Mouse (Mus musculus) heart, postnatal 0 days (tissue): Measurements from ENCODE around the gene Rrp36. TPM values are rescaled to one million over a fixed set of nuclear protein-coding genes. Genes with fewer than 3 reads are reported as not detected.

ENCODE experiments used
- ATAC-seq: fragments of 200-750 bp; cut with Nextera tagmentation; 2 replicates; pipeline ENCODE4 v1.8.0; 2017; ENCODE audit warnings: low read depth, moderate number of reproducible peaks, moderate library complexity; ENCODE audit not compliant: insufficient read depth
- DNase-seq: peaks from one replicate; pipeline ENCODE4 v3.0.0-alpha.2; 2016; ENCODE audit warnings: low spot score
- H3K27ac ChIP-seq: fragments of 300-500 bp; sonication (generic); 2 replicates; pipeline ENCODE4 v1.5.1; 2014; ENCODE audit warnings: low read depth, mild to moderate bottlenecking
- H3K27me3 ChIP-seq: fragments of 300-500 bp; sonication (generic); 2 replicates; pipeline ENCODE4 v1.6.1; 2014; ENCODE audit warnings: low read length, mixed read lengths; ENCODE audit not compliant: control insufficient read depth, insufficient read depth
- H3K36me3 ChIP-seq: fragments of 300-500 bp; sonication (generic); replicated peaks from 2 replicates; pipeline ENCODE4 v1.6.1; 2014; ENCODE audit warnings: low read length, mixed read lengths; ENCODE audit not compliant: control insufficient read depth, insufficient read depth
- H3K4me1 ChIP-seq: fragments of 300-500 bp; sonication (generic); 2 replicates; pipeline ENCODE4 v1.6.1; 2014; ENCODE audit warnings: antibody characterized with exemption; ENCODE audit not compliant: control insufficient read depth, insufficient read depth
- H3K4me2 ChIP-seq: fragments of 300-500 bp; sonication (generic); 2 replicates; pipeline ENCODE4 v1.6.1; 2014; ENCODE audit warnings: low read depth, mild to moderate bottlenecking, low read length, moderate library complexity
- H3K4me3 ChIP-seq: fragments of 300-500 bp; sonication (generic); 2 replicates; pipeline ENCODE4 v1.5.1; 2014; ENCODE audit warnings: low read depth, low read length
- H3K9ac ChIP-seq: fragments of 300-500 bp; sonication (generic); replicated peaks from 2 replicates; pipeline ENCODE4 v1.6.1; 2014; ENCODE audit warnings: low read depth, low read length, mixed read lengths
- H3K9me3 ChIP-seq: fragments of 300-500 bp; sonication (generic); replicated peaks from 2 replicates; pipeline ENCODE4 v1.6.1; 2016; ENCODE audit warnings: low read length; ENCODE audit not compliant: control insufficient read depth
- CTCF ChIP-seq: IDR thresholded peaks from 2 replicates; pipeline ENCODE4 v1.5.1; 2016; ENCODE audit warnings: antibody characterized with exemption, control low read depth, low read depth
- EP300 ChIP-seq: IDR thresholded peaks from 2 replicates; pipeline ENCODE4 v1.6.1; 2016; ENCODE audit warnings: antibody characterized with exemption, low read depth
- WGBS: fragments of 180-500 bp; shearing (Covaris S2); extraction: QIAGEN DNeasy Blood & Tissue Kit; methylation state at CpG from one replicate; pipeline ENCODE4 v1.1.7; 2014; 5-methylcytosine and 5-hydroxymethylcytosine counted together
- polyA plus RNA-seq: library from polyadenylated mRNA; unstranded; fragments of >200 nt; fragmentation: Nextera tagmentation; extraction: Ambion mirVana; gene quantifications from 2 replicates; pipeline ENCODE4 v1.2.1, GENCODE M21; 2015
- total RNA-seq: library from RNA; depleted of rRNA; stranded (reverse); fragments of >200 nt; gene quantifications from 2 replicates; pipeline ENCODE4 v1.2.3, GENCODE M21; 2014; ENCODE audit warnings: low replicate concordance; rRNA removed

Rrp36 gene
- 15.5 and 18.8 TPM in 2 replicates for total RNA-seq
- polyA plus RNA-seq, result 26.6 and 29.7 TPM in 2 replicates

- H3K4me3 ChIP-seq, result peak within 1 kb of the TSS; percentile 79
- ATAC-seq (peak; percentile 79), DNase-seq (peak; percentile 95)
- TF ChIP-seq CTCF, result no peak
- no peak for TF ChIP-seq EP300
- H3K9ac ChIP-seq, result peak within 1 kb of the TSS; percentile 69
- peaks cover 19% of the 10 kb centered on the region for H3K4me1 ChIP-seq
- H3K27ac ChIP-seq, result peak within 1 kb of the TSS; percentile 80
- WGBS, result under 1% methylated on average over 43 of the region's 43 CpGs
- peak within 1 kb of the TSS; percentile 84 for H3K4me2 ChIP-seq
- H3K27me3 ChIP-seq, result no peaks in the 10 kb centered on the region
- H3K36me3 ChIP-seq, result peaks cover 53% of the 10 kb centered on the region
- no peaks in the 10 kb centered on the region for H3K9me3 ChIP-seq
These were observed at the start of gene Rrp36 for GRCm38 (mm10) chr17:46673850-46674529. TSS of gene Rrp36 (minus strand) at chr17:46674352.

- H3K27ac ChIP-seq, result no peak overlapping the region
- peaks cover 12% of the 10 kb centered on the region; the same call in 1 of the 2 replicates for H3K36me3 ChIP-seq
- H3K4me3 ChIP-seq, result no peak overlapping the region
- 85% methylated on average over 7 of the region's 7 CpGs for WGBS
- H3K9ac ChIP-seq, result no peak overlapping the region
- H3K4me2 ChIP-seq, result no peak overlapping the region
- H3K4me1 ChIP-seq, result no peaks in the 10 kb centered on the region
- no peak for TF ChIP-seq EP300
- no peaks in the 10 kb centered on the region for H3K9me3 ChIP-seq
- no peak for ATAC-seq
- no peak for DNase-seq
- H3K27me3 ChIP-seq, result no peaks in the 10 kb centered on the region
These were observed 46.9 kb upstream of the Rrp36 start for GRCm38 (mm10) chr17:46721077-46721476.

GRCm38 (mm10) chr17:46714756-46715481 is 40.8 kb upstream of the Rrp36 start:
- Histone ChIP-seq H3K9ac (no peak overlapping the region), H3K27me3 (no peaks in the 10 kb centered on the region), H3K27ac (no peak overlapping the region), H3K9me3 (no peaks in the 10 kb centered on the region), H3K4me1 (peaks cover 12% of the 10 kb centered on the region; the same call in 1 of the 2 replicates), H3K4me3 (no peak overlapping the region), H3K4me2 (no peak overlapping the region), H3K36me3 (peaks cover 12% of the 10 kb centered on the region; the same call in 1 of the 2 replicates)
- WGBS, result 90% methylated on average over 11 of the region's 11 CpGs
- no peak for DNase-seq
- TF ChIP-seq CTCF, result no peak
- no peak for TF ChIP-seq EP300
- ATAC-seq, result no peak

GRCm38 (mm10) chr17:46713849-46714248 is 39.7 kb upstream of the Rrp36 start:
- H3K4me3 ChIP-seq, result no peak overlapping the region
- no peak for ATAC-seq
- DNase-seq, result no peak
- TF ChIP-seq CTCF (no peak), EP300 (no peak)
- WGBS, result 83% methylated on average over 9 of the region's 9 CpGs
- H3K27me3 ChIP-seq, result no peaks in the 10 kb centered on the region
- peaks cover 12% of the 10 kb centered on the region; the same call in 1 of the 2 replicates for H3K36me3 ChIP-seq
- H3K9ac ChIP-seq, result no peak overlapping the region
- no peak overlapping the region for H3K4me2 ChIP-seq
- no peaks in the 10 kb centered on the region for H3K9me3 ChIP-seq
- H3K27ac ChIP-seq, result no peak overlapping the region
- peaks cover 12% of the 10 kb centered on the region; the same call in 1 of the 2 replicates for H3K4me1 ChIP-seq

DNA sequence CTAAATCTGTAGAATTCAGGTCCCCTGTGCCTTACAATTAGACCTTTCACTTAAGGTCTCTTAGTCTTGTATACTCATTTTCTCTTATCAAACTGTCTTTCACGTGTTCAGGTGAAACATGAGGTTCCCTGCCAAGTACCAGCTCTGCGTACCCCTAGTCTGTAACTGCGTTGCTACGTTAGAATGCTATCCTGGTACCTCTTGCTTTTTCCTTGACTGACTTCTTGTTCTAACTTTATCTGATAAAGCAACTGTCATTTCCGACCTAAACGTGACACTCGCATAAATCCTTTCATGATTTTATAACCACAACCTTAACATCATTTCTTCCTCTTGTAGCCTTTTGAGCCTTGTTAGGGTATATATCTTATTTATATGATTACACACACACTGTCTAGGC is 38.3 kb upstream of the Rrp36 start:
- H3K9me3 ChIP-seq, result no peaks in the 10 kb centered on the region
- H3K4me3 ChIP-seq, result peak overlapping the region; percentile 100
- peaks cover 12% of the 10 kb centered on the region; the same call in 1 of the 2 replicates for H3K36me3 ChIP-seq
- peak overlapping the region; percentile 97 for H3K9ac ChIP-seq
- DNase-seq, result no peak
- H3K4me1 ChIP-seq, result peaks cover 12% of the 10 kb centered on the region; the same call in 1 of the 2 replicates
- 41% methylated on average over 7 of the region's 7 CpGs for WGBS
- ATAC-seq, result no peak
- no peaks in the 10 kb centered on the region for H3K27me3 ChIP-seq
- H3K27ac ChIP-seq, result 0 out of 2 replicates have a peak overlapping the region, but pooled peaks have one; percentile 86
- peak overlapping the region; percentile 100 for H3K4me2 ChIP-seq
- no peak for TF ChIP-seq CTCF
- no peak for TF ChIP-seq EP300
